Mouse (Mus musculus) heart, embryonic 13.5 days (tissue): ENCODE results near the gene Carf. TPM values are rescaled to one million over a fixed set of nuclear protein-coding genes. Genes with fewer than 3 reads are reported as not detected.

Experiments used
- ATAC-seq: fragments of 200-750 bp; cut with Nextera tagmentation; 2 replicates; pipeline ENCODE4 v1.8.0; 2017; ENCODE audit warnings: moderate TSS enrichment; ENCODE audit not compliant: insufficient number of reproducible peaks, low FRiP score, low TSS enrichment; ENCODE audit errors: extremely low read depth
- H3K27ac ChIP-seq: fragments of 300-500 bp; sonication (generic); replicated peaks from 2 replicates; pipeline ENCODE4 v1.5.1; 2015; ENCODE audit warnings: moderate library complexity, mild to moderate bottlenecking, inconsistent platforms
- H3K27me3 ChIP-seq: fragments of 300-500 bp; sonication (generic); replicated peaks from 2 replicates; pipeline ENCODE4 v1.6.1; 2015; ENCODE audit warnings: mild to moderate bottlenecking, inconsistent platforms
- H3K36me3 ChIP-seq: fragments of 300-500 bp; sonication (generic); 2 replicates; pipeline ENCODE4 v1.6.1; 2015; ENCODE audit warnings: mild to moderate bottlenecking, inconsistent platforms
- H3K4me1 ChIP-seq: fragments of 300-500 bp; sonication (generic); 2 replicates; pipeline ENCODE4 v1.6.1; 2015; ENCODE audit warnings: inconsistent platforms
- H3K4me2 ChIP-seq: fragments of 300-500 bp; sonication (generic); 2 replicates; pipeline ENCODE4 v1.6.1; 2015; ENCODE audit warnings: inconsistent platforms, mild to moderate bottlenecking, moderate library complexity
- H3K4me3 ChIP-seq: fragments of 300-500 bp; sonication (generic); 2 replicates; pipeline ENCODE4 v1.5.1; 2015; ENCODE audit warnings: moderate library complexity, mild to moderate bottlenecking, inconsistent platforms
- H3K9ac ChIP-seq: fragments of 300-500 bp; sonication (generic); 2 replicates; pipeline ENCODE4 v1.6.1; 2015; ENCODE audit warnings: inconsistent platforms, mild to moderate bottlenecking, moderate library complexity
- H3K9me3 ChIP-seq: fragments of 300-500 bp; sonication (generic); 2 replicates; pipeline ENCODE4 v1.6.1; 2016; ENCODE audit warnings: inconsistent platforms
- WGBS: fragments of 180-500 bp; shearing (Covaris S2); methylation state at CpG from one replicate; pipeline ENCODE4 v1.1.7; 2015; ENCODE audit warnings: mixed read lengths; 5-methylcytosine and 5-hydroxymethylcytosine counted together
- polyA plus RNA-seq: library from polyadenylated mRNA; unstranded; fragments of >200 nt; fragmentation: Nextera tagmentation; extraction: Ambion mirVana; gene quantifications from 2 replicates; pipeline ENCODE4 v1.2.1, GENCODE M21; 2015

Carf gene
- polyA plus RNA-seq, 1 experiment from 2014 or later = 4.6 TPM

DNA sequence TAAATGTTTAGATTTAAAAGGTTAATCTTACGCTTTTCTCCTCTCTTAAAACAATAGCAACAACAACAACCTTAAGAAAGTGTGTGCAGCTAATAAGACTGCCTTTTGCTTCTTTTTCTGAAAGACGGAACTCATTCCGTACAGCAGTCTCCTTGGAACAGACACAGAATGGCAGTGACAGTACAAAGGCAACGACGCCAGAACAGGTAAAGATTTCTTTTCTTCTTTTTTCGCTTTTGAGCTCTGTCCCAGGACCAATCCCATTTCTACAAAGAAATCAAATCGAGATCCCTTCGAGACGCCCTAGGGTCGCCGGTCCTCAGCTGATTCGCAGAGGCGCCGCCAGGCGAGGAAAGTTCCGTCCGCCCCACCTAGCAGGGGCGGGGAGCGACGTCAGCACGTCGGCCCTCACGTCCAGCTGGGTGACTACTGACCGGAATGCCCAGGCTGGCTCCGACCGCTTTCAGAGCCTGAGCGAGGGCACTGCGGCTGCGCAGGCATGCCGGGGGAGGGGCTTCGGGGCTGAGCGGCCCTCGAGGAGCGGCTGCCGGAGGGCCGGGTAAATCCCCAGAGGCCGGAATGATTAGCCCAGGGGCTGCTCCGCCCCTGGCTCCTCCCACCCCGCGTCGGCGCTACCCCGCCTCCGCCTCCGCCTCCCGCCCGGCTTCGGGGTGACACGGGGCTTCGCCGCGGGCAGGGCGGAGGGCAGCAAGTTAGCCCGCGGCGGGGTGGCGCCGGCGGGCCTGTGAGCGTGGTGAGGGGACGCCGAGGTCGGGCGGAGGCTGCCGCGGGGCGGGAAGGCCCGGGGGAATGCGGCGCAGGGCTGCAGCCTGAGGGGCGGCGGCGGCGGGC is 82.1 kb downstream of the Carf start, which contains the start of gene Nbeal1:
Gene Nbeal1 (plus strand): TSS at position 668 of the 852 bp plus-strand sequence.
- Histone ChIP-seq H3K4me2 (peak within 1 kb of the TSS; percentile 70), H3K9ac (peak within 1 kb of the TSS; percentile 95), H3K27me3 (no peaks in the 10 kb centered on the region), H3K4me3 (peak within 1 kb of the TSS; percentile 92), H3K36me3 (0 out of 2 replicates have a peak, but pooled peaks cover 4% of the 10 kb centered on the region), H3K27ac (peak within 1 kb of the TSS; percentile 99), H3K9me3 (no peaks in the 10 kb centered on the region), H3K4me1 (peaks cover 17% of the 10 kb centered on the region)
- under 1% methylated on average over 71 of the region's 74 CpGs for WGBS
- ATAC-seq = peak; percentile 99

DNA sequence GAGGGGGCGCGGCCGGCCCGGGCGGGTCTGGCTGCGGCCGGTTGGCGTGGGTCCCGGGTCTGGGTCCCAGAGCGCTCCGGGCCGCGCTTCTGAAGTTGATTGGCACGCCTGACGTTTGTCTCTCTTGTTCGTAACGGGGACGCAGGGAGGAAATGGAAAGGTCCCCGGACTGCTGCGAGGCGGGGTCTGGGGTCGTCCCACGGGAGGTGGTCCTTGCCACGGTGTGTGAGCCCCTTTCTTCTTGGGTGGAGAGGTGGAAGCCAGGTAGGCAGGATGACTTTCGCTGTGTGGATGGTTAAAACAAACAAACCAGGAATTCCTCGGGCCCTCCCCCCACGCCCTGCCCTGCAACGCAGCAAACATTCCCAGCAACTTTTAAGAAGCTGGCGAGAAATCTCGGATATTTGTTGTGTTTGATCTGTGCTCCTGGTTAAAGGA is 82.8 kb downstream of the Carf start:
- H3K27me3 ChIP-seq = no peaks in the 10 kb centered on the region
- peak overlapping the region; percentile 92 for H3K4me3 ChIP-seq
- under 1% methylated on average over 30 of the region's 30 CpGs for WGBS
- H3K36me3 ChIP-seq = 0 out of 2 replicates have a peak, but pooled peaks cover 4% of the 10 kb centered on the region
- no peaks in the 10 kb centered on the region for H3K9me3 ChIP-seq
- H3K4me2 ChIP-seq = peak overlapping the region; percentile 70
- H3K4me1 ChIP-seq = peaks cover 17% of the 10 kb centered on the region
- peak overlapping the region; percentile 95 for H3K9ac ChIP-seq
- H3K27ac ChIP-seq = peak overlapping the region; percentile 99
- no peak for ATAC-seq

- H3K4me1 ChIP-seq = no peaks in the 10 kb centered on the region
- no peak for ATAC-seq
- H3K9me3 ChIP-seq = no peaks in the 10 kb centered on the region
- no peak overlapping the region for H3K9ac ChIP-seq
- no peak overlapping the region for H3K27ac ChIP-seq
- H3K27me3 ChIP-seq = no peaks in the 10 kb centered on the region
- no peak overlapping the region for H3K4me3 ChIP-seq
- H3K4me2 ChIP-seq = no peak overlapping the region
- H3K36me3 ChIP-seq = peaks cover 17% of the 10 kb centered on the region
Measured at GRCm38 (mm10) chr1:60188454-60188853, 90.4 kb downstream of the Carf start.

GRCm38 (mm10) chr1:60196813-60197212 is 98.8 kb downstream of the Carf start:
- Histone ChIP-seq H3K36me3 (peaks cover 55% of the 10 kb centered on the region), H3K27ac (no peak overlapping the region), H3K4me3 (no peak overlapping the region), H3K4me2 (no peak overlapping the region), H3K27me3 (no peaks in the 10 kb centered on the region), H3K9ac (no peak overlapping the region), H3K4me1 (no peaks in the 10 kb centered on the region), H3K9me3 (no peaks in the 10 kb centered on the region)
- WGBS = 69% methylated on average over 3 of the region's 3 CpGs
- no peak for ATAC-seq

GRCm38 (mm10) chr1:60199006-60199405 is 101.0 kb downstream of the Carf start:
- WGBS = 64% methylated on average over 4 of the region's 4 CpGs
- Histone ChIP-seq H3K27me3 (no peaks in the 10 kb centered on the region), H3K9ac (no peak overlapping the region), H3K4me1 (no peaks in the 10 kb centered on the region), H3K4me3 (no peak overlapping the region), H3K9me3 (no peaks in the 10 kb centered on the region), H3K27ac (no peak overlapping the region), H3K36me3 (peaks cover 76% of the 10 kb centered on the region), H3K4me2 (no peak overlapping the region)
- ATAC-seq = no peak

Other genes with a start within 250 kb of the Carf start
- 3.4 and 3.8 TPM in 2 replicates for gene Fam117b, start 185.2 kb upstream of the Carf start, polyA plus RNA-seq
- gene Ica1l, start 55.1 kb upstream of the Carf start, polyA plus RNA-seq = 0.49 and 0.76 TPM in 2 replicates
- gene Wdr12, start 398 bp downstream of the Carf start, polyA plus RNA-seq = 28.4 and 33.4 TPM in 2 replicates
- gene Nbeal1, start 82.4 kb downstream of the Carf start, polyA plus RNA-seq = 6.0 and 6.1 TPM in 2 replicates
- gene Cyp20a1, start 245.1 kb downstream of the Carf start, polyA plus RNA-seq = 26.0 and 28.8 TPM in 2 replicates